Mouse (Mus musculus): Measurements from ENCODE around the gene Rhobtb3. TPM values are rescaled to one million over a fixed set of nuclear protein-coding genes. Genes with fewer than 3 reads are reported as not detected.
"Not testable (repeated sequence)": the region's sequence is repeated elsewhere in the genome, so short reads cannot be mapped to it uniquely, and the experiment has no call there.

Gene Rhobtb3
- total RNA-seq, 2 experiments from 2014 or later, result 17.8 to 18.5 TPM

GRCm38 (mm10) chr13:75830708-75831107 lies 113.0 kb downstream of the Rhobtb3 start:
- no peak for DNase-seq (ENCODE audit: extremely low spot score in 1 of 2, low spot score in 2 of 2)
- intact Hi-C loops (cut with DNase I), result no loop called here

- DNase-seq (ENCODE audit: extremely low spot score in 1 of 2, low spot score in 2 of 2), result no peak
- intact Hi-C loops (cut with DNase I), result no loop called here
Observed at GRCm38 (mm10) chr13:75825388-75825787, 118.3 kb downstream of the Rhobtb3 start.

- no peak for DNase-seq (ENCODE audit: extremely low spot score in 1 of 2, low spot score in 2 of 2)
- intact Hi-C loops (cut with DNase I), result no loop called here
Observed at GRCm38 (mm10) chr13:75824611-75825319, 119.0 kb downstream of the Rhobtb3 start.

- DNase-seq (ENCODE audit: extremely low spot score in 1 of 2, low spot score in 2 of 2), result no peak
- intact Hi-C loops (cut with DNase I), result no loop called here
Observed at GRCm38 (mm10) chr13:75823201-75823600, 120.5 kb downstream of the Rhobtb3 start.

- intact Hi-C loops (cut with DNase I); DNase-seq (ENCODE audit: extremely low spot score in 1 of 2, low spot score in 2 of 2): not testable (repeated sequence)
Observed at GRCm38 (mm10) chr13:75822366-75822765, 121.4 kb downstream of the Rhobtb3 start.

GRCm38 (mm10) chr13:75819898-75820297 lies 123.8 kb downstream of the Rhobtb3 start:
- no peak for DNase-seq (ENCODE audit: extremely low spot score in 1 of 2, low spot score in 2 of 2)
- intact Hi-C loops (cut with DNase I), result no loop called here

Other genes starting within 250 kb of the Rhobtb3 start
- 10 to 100 TPM; 26.0 to 34.8 TPM for gene Ell2, start 237.2 kb downstream of the Rhobtb3 start, total RNA-seq (2021)
- 10 to 100 TPM; 63.9 to 69.9 TPM for gene Glrx, start 104.1 kb downstream of the Rhobtb3 start, total RNA-seq (2021)
- gene Spata9, start 23.2 kb upstream of the Rhobtb3 start, total RNA-seq (2021), result under 1 TPM in 1 of 2 experiments, not detected in 1; 0.47 TPM
- 10 to 100 TPM; 16.1 to 19.3 TPM for gene Rfesd, start 74.8 kb upstream of the Rhobtb3 start, total RNA-seq (2021)
- gene Gpr150, start 113.1 kb upstream of the Rhobtb3 start, total RNA-seq (2021), result 1 to 10 TPM; 2.6 to 2.9 TPM
- gene Arsk, start 154.7 kb upstream of the Rhobtb3 start, total RNA-seq (2021), result 1 to 10 TPM; 4.0 to 5.1 TPM
- gene Ttc37, start 154.8 kb upstream of the Rhobtb3 start, total RNA-seq (2021), result 10 to 100 TPM; 18.3 to 21.1 TPM

All from left cerebral cortex, postnatal 10 days (tissue).